Mouse (Mus musculus): Measurements from ENCODE around the gene Zfp369. TPM values are rescaled to one million over a fixed set of nuclear protein-coding genes. Genes with fewer than 3 reads are reported as not detected.
A peak's percentile ranks its signal among the peaks of the same experiment; 100 is the strongest.
"Not testable (repeated sequence)": the region's sequence is repeated elsewhere in the genome, so short reads cannot be mapped to it uniquely, and the experiment has no call there.

The Zfp369 gene
- polyA plus RNA-seq, 1 experiment from 2014 or later: 27.8 TPM

DNA sequence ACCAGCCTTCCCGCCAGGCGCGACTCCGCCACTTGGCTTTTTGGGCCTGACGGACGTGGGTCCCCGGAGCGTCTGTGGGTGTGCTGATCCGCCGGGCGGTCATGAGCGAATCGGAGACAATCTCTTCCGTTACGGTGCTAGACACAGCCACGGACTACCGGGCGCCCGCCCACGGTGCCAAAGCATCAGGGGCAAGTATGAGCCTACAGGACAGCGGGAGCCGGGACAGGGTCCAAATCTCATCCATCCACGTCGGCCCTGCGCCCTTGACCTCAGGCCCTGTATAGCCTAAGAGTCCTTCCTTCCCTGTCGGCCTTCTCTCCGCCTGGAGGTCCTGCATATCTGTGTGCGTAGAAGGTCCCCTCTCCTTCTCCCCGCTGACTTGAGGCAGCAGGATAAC is 19.4 kb upstream of the Zfp369 start, which contains the start of gene Gm10775:
Gm10775 (plus strand) TSS at position 301 of the 400 bp plus-strand sequence.
- Histone ChIP-seq H3K36me3 (replicated peaks; ENCODE audit: control insufficient read depth, insufficient read depth) (peaks cover 30% of the 10 kb centered on the region), H3K27me3 (ENCODE audit: control insufficient read depth, insufficient read depth, low read length) (no peaks in the 10 kb centered on the region), H3K9me3 (ENCODE audit: control insufficient read depth, low read length) (peaks cover 68% of the 10 kb centered on the region), H3K4me2 (replicated peaks) (peak within 1 kb of the TSS; percentile 52), H3K9ac (peak within 1 kb of the TSS; percentile 37; the same call in 1 of the 2 replicates), H3K4me1 (replicated peaks; ENCODE audit: control insufficient read depth, insufficient read depth, low read length) (no peaks in the 10 kb centered on the region), H3K4me3 (replicated peaks; ENCODE audit: low read length) (peak within 1 kb of the TSS; percentile 31), H3K27ac (no peak within 1 kb of the TSS)
- DNase-seq (ENCODE audit: low spot score) (no peak), ATAC-seq (ENCODE audit: low FRiP score) (peak; percentile 15; the same call in 1 of the 2 replicates)
- 49% methylated on average over 29 of the region's 29 CpGs for WGBS

GRCm38 (mm10) chr13:65262086-65262485 is 16.5 kb upstream of the Zfp369 start:
- Histone ChIP-seq H3K27me3 (ENCODE audit: control insufficient read depth, insufficient read depth, low read length) (no peaks in the 10 kb centered on the region), H3K4me2 (replicated peaks) (no peak overlapping the region), H3K9ac (no peak overlapping the region), H3K4me3 (replicated peaks; ENCODE audit: low read length) (no peak overlapping the region), H3K36me3 (replicated peaks; ENCODE audit: control insufficient read depth, insufficient read depth) (peaks cover 34% of the 10 kb centered on the region), H3K9me3 (ENCODE audit: control insufficient read depth, low read length) (peaks cover 87% of the 10 kb centered on the region), H3K4me1 (replicated peaks; ENCODE audit: control insufficient read depth, insufficient read depth, low read length) (no peaks in the 10 kb centered on the region), H3K27ac (no peak overlapping the region)
- ATAC-seq (ENCODE audit: low FRiP score): no peak
- DNase-seq (ENCODE audit: low spot score): no peak
- 93% methylated on average over 5 of the region's 5 CpGs for WGBS

- Histone ChIP-seq H3K4me3 (replicated peaks; ENCODE audit: low read length) (peak overlapping the region; percentile 69), H3K27ac (peak overlapping the region; percentile 90), H3K9me3 (ENCODE audit: control insufficient read depth, low read length) (peaks cover 53% of the 10 kb centered on the region), H3K9ac (peak overlapping the region; percentile 78), H3K4me2 (replicated peaks) (peak overlapping the region; percentile 73), H3K4me1 (replicated peaks; ENCODE audit: control insufficient read depth, insufficient read depth, low read length) (peaks cover 4% of the 10 kb centered on the region; the same call in 1 of the 2 replicates), H3K36me3 (replicated peaks; ENCODE audit: control insufficient read depth, insufficient read depth) (peaks cover 25% of the 10 kb centered on the region), H3K27me3 (ENCODE audit: control insufficient read depth, insufficient read depth, low read length) (no peaks in the 10 kb centered on the region)
- ATAC-seq (ENCODE audit: low FRiP score) (peak; percentile 60), DNase-seq (ENCODE audit: low spot score) (no peak)
- WGBS: 16% methylated on average over 9 of the region's 9 CpGs
Observed at GRCm38 (mm10) chr13:65277994-65278382, 626 bp upstream of the Zfp369 start.

- WGBS: 95% methylated on average over 2 of the region's 2 CpGs
Observed at GRCm38 (mm10) chr13:65286771-65287170, 8.2 kb downstream of the Zfp369 start.

GRCm38 (mm10) chr13:65296354-65296753 is 17.7 kb downstream of the Zfp369 start:
- DNase-seq (ENCODE audit: low spot score) (no peak), ATAC-seq (ENCODE audit: low FRiP score) (no peak)
- Histone ChIP-seq H3K9me3 (ENCODE audit: control insufficient read depth, low read length) (peaks cover 75% of the 10 kb centered on the region), H3K4me2 (replicated peaks) (no peak overlapping the region), H3K4me1 (replicated peaks; ENCODE audit: control insufficient read depth, insufficient read depth, low read length) (no peaks in the 10 kb centered on the region), H3K9ac (no peak overlapping the region), H3K27ac (no peak overlapping the region), H3K4me3 (replicated peaks; ENCODE audit: low read length) (no peak overlapping the region), H3K36me3 (replicated peaks; ENCODE audit: control insufficient read depth, insufficient read depth) (peaks cover 77% of the 10 kb centered on the region), H3K27me3 (ENCODE audit: control insufficient read depth, insufficient read depth, low read length) (no peaks in the 10 kb centered on the region)
- WGBS: 97% methylated on average over 4 of the region's 4 CpGs

More at GRCm38 (mm10) chr13:65286771-65287170, 8.2 kb downstream of the Zfp369 start:
- Histone ChIP-seq H3K4me1 (replicated peaks; ENCODE audit: control insufficient read depth, insufficient read depth, low read length) (no peaks in the 10 kb centered on the region), H3K4me3 (replicated peaks; ENCODE audit: low read length) (no peak overlapping the region), H3K9me3 (ENCODE audit: control insufficient read depth, low read length) (peaks cover 80% of the 10 kb centered on the region), H3K36me3 (replicated peaks; ENCODE audit: control insufficient read depth, insufficient read depth) (peaks cover 86% of the 10 kb centered on the region), H3K27ac (no peak overlapping the region), H3K9ac (no peak overlapping the region), H3K4me2 (replicated peaks) (no peak overlapping the region), H3K27me3 (ENCODE audit: control insufficient read depth, insufficient read depth, low read length) (no peaks in the 10 kb centered on the region)
- ATAC-seq (ENCODE audit: low FRiP score): no peak
- DNase-seq (ENCODE audit: low spot score): no peak

DNA sequence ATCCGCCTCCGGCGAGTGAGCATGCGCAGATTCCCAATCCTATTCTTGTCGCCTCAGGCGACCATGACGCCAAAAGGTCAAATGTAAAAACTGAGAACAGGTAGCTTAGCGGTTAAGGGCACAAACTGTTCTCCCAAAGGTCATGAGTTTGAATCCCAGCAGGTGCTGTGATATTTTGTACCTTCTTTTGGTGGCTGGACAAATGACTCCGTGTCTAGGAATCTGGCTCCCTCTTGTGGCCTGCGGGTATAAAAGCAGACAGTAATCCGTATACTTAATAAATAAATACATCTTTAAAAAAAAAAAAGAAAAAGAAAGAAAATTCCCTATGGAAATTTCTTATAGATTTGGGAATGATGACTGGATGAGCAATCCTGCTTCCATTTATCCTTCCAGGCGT is 32.2 kb downstream of the Zfp369 start:
- 38% methylated on average over 12 of the region's 12 CpGs for WGBS

GRCm38 (mm10) chr13:65311311-65311755 is 32.7 kb downstream of the Zfp369 start:
- H3K27ac ChIP-seq: no peak overlapping the region
- no peaks in the 10 kb centered on the region for H3K27me3 ChIP-seq (ENCODE audit: control insufficient read depth, insufficient read depth, low read length)
- peak overlapping the region; percentile 36 for H3K4me2 ChIP-seq (replicated peaks)
- H3K36me3 ChIP-seq (replicated peaks; ENCODE audit: control insufficient read depth, insufficient read depth): no peaks in the 10 kb centered on the region
- no peaks in the 10 kb centered on the region for H3K4me1 ChIP-seq (replicated peaks; ENCODE audit: control insufficient read depth, insufficient read depth, low read length)
- DNase-seq (ENCODE audit: low spot score): no peak
- WGBS: 35% methylated on average over 27 of the region's 27 CpGs
- peak overlapping the region; percentile 17 for H3K4me3 ChIP-seq (replicated peaks; ENCODE audit: low read length)
- H3K9ac ChIP-seq: no peak overlapping the region
- ATAC-seq (ENCODE audit: low FRiP score): 0 out of 2 replicates have a peak, but pooled peaks have one; percentile 8
- H3K9me3 ChIP-seq (ENCODE audit: control insufficient read depth, low read length): peaks cover 28% of the 10 kb centered on the region

More for the DNA sequence above, 32.2 kb downstream of the Zfp369 start:
- peak; percentile 41 for DNase-seq (ENCODE audit: low spot score)
- not testable (repeated sequence) for H3K27ac ChIP-seq; ATAC-seq (ENCODE audit: low FRiP score); H3K27me3 ChIP-seq (ENCODE audit: control insufficient read depth, insufficient read depth, low read length); H3K36me3 ChIP-seq (replicated peaks; ENCODE audit: control insufficient read depth, insufficient read depth); H3K4me1 ChIP-seq (replicated peaks; ENCODE audit: control insufficient read depth, insufficient read depth, low read length); H3K9ac ChIP-seq
- peak overlapping the region; percentile 36 for H3K4me2 ChIP-seq (replicated peaks)
- H3K9me3 ChIP-seq (ENCODE audit: control insufficient read depth, low read length): peaks cover 32% of the 10 kb centered on the region
- H3K4me3 ChIP-seq (replicated peaks; ENCODE audit: low read length): peak overlapping the region; percentile 17

DNA sequence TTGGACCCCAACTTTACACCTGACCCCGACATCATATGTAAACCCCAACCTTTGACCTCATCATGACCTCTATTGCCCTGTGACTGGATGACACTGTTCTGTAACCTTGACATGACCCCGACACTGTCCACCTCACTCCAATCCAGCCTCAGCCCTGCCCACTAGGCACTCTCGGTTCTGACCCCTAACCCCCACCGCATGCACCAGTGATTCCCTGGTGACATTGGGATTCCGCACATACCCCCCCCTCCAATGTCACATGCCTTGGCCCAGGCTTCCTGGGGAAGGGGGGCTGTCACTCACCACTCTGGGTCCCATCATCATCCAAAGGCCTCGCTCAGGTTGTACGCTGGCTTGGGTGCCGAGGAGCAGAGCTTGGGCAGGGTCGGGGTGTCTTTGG is 33.2 kb downstream of the Zfp369 start:
- no peak overlapping the region for H3K4me3 ChIP-seq (replicated peaks; ENCODE audit: low read length)
- no peak for DNase-seq (ENCODE audit: low spot score)
- no peak for ATAC-seq (ENCODE audit: low FRiP score)
- H3K9me3 ChIP-seq (ENCODE audit: control insufficient read depth, low read length): peaks cover 23% of the 10 kb centered on the region
- H3K4me1 ChIP-seq (replicated peaks; ENCODE audit: control insufficient read depth, insufficient read depth, low read length): no peaks in the 10 kb centered on the region
- 95% methylated on average over 9 of the region's 9 CpGs for WGBS
- no peak overlapping the region for H3K4me2 ChIP-seq (replicated peaks)
- H3K9ac ChIP-seq: no peak overlapping the region
- H3K36me3 ChIP-seq (replicated peaks; ENCODE audit: control insufficient read depth, insufficient read depth): no peaks in the 10 kb centered on the region
- H3K27ac ChIP-seq: no peak overlapping the region
- H3K27me3 ChIP-seq (ENCODE audit: control insufficient read depth, insufficient read depth, low read length): no peaks in the 10 kb centered on the region

- H3K9me3 ChIP-seq (ENCODE audit: control insufficient read depth, low read length): not testable (repeated sequence)
Observed at GRCm38 (mm10) chr13:65348501-65348900, 69.9 kb downstream of the Zfp369 start.

GRCm38 (mm10) chr13:65351768-65352167 is 73.2 kb downstream of the Zfp369 start:
- not testable (repeated sequence) for H3K9me3 ChIP-seq (ENCODE audit: control insufficient read depth, low read length); DNase-seq (ENCODE audit: low spot score); H3K9ac ChIP-seq; H3K27ac ChIP-seq; ATAC-seq (ENCODE audit: low FRiP score); H3K27me3 ChIP-seq (ENCODE audit: control insufficient read depth, insufficient read depth, low read length); H3K4me1 ChIP-seq (replicated peaks; ENCODE audit: control insufficient read depth, insufficient read depth, low read length); H3K36me3 ChIP-seq (replicated peaks; ENCODE audit: control insufficient read depth, insufficient read depth)
- WGBS: 14% methylated on average over 28 of the region's 33 CpGs
- H3K4me3 ChIP-seq (replicated peaks; ENCODE audit: low read length): peak overlapping the region; percentile 7; the same call in 1 of the 2 replicates
- H3K4me2 ChIP-seq (replicated peaks): peak overlapping the region; percentile 34

More at GRCm38 (mm10) chr13:65348501-65348900, 69.9 kb downstream of the Zfp369 start:
- ATAC-seq (ENCODE audit: low FRiP score); DNase-seq (ENCODE audit: low spot score); H3K4me3 ChIP-seq (replicated peaks; ENCODE audit: low read length); H3K4me2 ChIP-seq (replicated peaks); H3K36me3 ChIP-seq (replicated peaks; ENCODE audit: control insufficient read depth, insufficient read depth); H3K27me3 ChIP-seq (ENCODE audit: control insufficient read depth, insufficient read depth, low read length); H3K9ac ChIP-seq; H3K4me1 ChIP-seq (replicated peaks; ENCODE audit: control insufficient read depth, insufficient read depth, low read length); H3K27ac ChIP-seq: not testable (repeated sequence)
- 56% methylated on average over 5 of the region's 5 CpGs for WGBS

All from hindbrain, embryonic 14.5 days (tissue).